Mouse (Mus musculus): ENCODE measurements around the gene Tatdn3.

GRCm38 (mm10) chr1:190996346-190996877 lies 66.3 kb downstream of the Tatdn3 start:
- TF ChIP-seq CTCF (IDR thresholded peaks at IDR 0.05; ENCODE audit: low read depth, low read length) (no peak), POLR2A (IDR thresholded peaks at IDR 0.05; ENCODE audit: extremely low read depth, insufficient read depth, low read length) (no peak)

Data from liver, adult 2 months (tissue).